Mouse (Mus musculus) thymus, postnatal 0 days (tissue): ENCODE measurements around the gene Manba. TPM values are rescaled to one million over a fixed set of nuclear protein-coding genes. Genes with fewer than 3 reads are reported as not detected.
"Not testable (repeated sequence)": the region's sequence is repeated elsewhere in the genome, so short reads cannot be mapped to it uniquely, and the experiment has no call there.

Source experiments
- DNase-seq: peaks from one replicate; pipeline ENCODE4 v3.0.0-alpha.2; 2015; ENCODE audit warnings: low spot score
- polyA plus RNA-seq: library from polyadenylated mRNA; unstranded; fragments of >200 nt; fragmentation: Nextera tagmentation; extraction: Ambion mirVana; gene quantifications from 2 replicates; pipeline ENCODE4 v1.2.1, GENCODE M21; 2015

The Manba gene
- polyA plus RNA-seq, 1 experiment from 2014 or later = 9.3 TPM

- not testable (repeated sequence) for DNase-seq
These were observed 39.5 kb downstream of the Manba start for GRCm38 (mm10) chr3:135524900-135525299.

DNA sequence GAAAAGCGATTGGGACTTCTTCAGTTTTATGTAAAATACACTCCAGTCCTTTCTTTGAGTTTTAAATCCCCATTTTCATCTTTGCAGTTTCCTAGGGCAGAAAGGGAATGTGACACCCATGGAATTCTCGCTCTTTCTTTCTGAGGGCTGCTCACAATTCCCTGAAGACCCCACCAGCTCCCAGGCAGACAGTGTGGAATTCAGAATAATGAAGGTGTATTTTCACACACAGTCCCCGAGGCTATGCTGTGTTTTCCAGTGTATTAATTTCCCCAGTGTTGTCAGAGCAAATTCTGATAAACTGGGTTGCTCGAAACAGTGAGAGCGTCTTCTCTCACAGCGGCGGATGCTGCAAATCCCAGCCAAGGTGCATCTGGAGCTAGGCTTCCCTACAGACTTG, 44.3 kb downstream of the Manba start:
- DNase-seq = no peak

- DNase-seq = no peak
These were observed 46.4 kb downstream of the Manba start for GRCm38 (mm10) chr3:135531762-135532161.

GRCm38 (mm10) chr3:135534103-135534502, 48.7 kb downstream of the Manba start:
- DNase-seq = no peak

DNA sequence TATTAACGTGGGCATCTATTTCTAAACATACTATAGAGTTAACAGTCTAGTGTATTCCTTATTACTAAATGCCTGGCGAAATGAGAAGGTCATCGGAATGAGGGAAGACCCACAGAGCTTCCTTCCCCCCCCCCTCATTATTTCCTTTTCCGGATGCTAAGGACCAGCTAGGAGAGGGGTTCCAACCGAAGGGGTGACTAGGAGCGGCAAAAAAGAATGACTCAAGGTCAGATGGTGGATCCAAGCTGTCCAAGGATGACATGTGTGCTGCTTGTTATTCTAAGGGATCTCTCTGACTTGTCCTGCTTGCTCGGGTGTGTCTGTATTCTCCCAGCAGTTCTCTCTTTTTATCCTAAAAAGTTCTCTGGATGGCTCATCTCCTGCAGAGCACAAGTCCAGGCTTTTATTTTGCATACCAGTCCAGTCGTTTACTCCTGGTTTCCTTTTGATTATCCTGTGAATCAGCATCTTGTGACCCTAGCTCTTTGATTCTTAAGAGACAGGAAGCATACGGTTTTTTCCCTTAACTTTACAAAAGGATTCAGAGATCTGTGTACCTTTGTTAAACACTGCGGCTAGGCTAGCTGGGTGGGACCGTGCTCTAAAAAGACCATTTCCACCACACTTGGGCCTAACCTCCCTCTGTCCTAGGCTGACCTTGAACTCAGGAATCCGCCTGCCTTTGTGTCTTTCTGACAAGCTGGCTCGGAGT, 61.0 kb downstream of the Manba start:
- no peak for DNase-seq

- no peak for DNase-seq
These were observed 61.9 kb downstream of the Manba start for GRCm38 (mm10) chr3:135547298-135547697.

DNA sequence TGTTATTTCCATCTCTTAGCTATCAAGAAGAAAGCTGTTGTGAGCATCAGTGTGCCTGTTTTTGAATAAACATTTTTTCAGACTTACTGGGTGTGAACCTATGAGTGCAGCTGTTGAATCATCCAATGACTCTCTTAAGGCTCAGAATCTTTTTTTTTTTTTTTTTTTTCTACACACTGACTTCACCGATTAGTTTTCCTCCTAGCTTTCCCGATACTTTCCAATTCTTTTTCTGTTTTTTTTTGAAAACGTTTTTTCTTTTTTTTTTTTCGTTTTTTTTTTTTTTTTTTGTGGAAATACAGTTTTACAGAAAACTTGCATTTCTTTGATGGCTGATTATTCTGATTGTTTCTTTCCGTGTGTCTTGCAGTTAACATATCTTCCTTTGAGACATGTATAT, 67.5 kb downstream of the Manba start:
- DNase-seq = no peak

DNA sequence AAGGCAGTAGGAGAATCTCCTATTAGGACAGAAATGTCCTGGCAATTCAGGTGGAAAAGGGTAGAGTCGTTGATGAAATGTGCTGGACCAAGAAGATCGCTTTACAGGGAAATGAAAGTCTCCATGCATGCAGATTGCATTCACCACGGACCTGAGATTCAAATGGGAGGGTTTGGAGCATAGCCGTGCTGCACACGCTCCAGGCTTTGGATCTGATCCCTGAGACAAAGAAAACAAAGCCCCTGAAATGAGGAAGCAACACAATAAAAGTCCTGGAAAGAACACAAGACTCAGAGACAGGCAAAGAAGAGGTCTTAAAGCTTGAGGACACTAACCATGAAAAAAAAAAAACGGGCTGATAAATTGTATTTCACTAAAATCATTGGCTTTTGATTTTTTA, 69.8 kb downstream of the Manba start:
- no peak for DNase-seq

GRCm38 (mm10) chr3:135556052-135556587, 70.7 kb downstream of the Manba start:
- DNase-seq = no peak

GRCm38 (mm10) chr3:135556851-135557662, 71.6 kb downstream of the Manba start:
- no peak for DNase-seq

DNA sequence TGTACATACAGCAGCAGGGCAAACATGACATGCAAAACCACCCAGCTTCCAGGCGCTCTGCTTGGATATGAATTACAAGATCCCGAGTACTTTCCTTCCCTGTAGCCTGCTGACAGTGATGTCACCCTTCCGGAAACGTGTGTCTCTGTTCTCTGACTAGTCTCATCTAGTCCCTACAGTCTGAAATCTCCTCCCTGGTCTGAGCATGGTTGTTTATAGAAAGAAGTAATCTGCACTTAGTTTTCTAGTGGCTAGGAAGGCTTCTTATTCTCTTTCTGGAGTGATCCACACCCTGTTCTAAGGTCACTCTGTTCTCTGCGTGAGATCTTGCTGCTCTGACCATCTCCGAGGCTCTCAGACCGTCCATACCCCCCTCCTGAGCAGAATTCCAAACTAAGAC, 76.6 kb downstream of the Manba start:
- no peak for DNase-seq

DNA sequence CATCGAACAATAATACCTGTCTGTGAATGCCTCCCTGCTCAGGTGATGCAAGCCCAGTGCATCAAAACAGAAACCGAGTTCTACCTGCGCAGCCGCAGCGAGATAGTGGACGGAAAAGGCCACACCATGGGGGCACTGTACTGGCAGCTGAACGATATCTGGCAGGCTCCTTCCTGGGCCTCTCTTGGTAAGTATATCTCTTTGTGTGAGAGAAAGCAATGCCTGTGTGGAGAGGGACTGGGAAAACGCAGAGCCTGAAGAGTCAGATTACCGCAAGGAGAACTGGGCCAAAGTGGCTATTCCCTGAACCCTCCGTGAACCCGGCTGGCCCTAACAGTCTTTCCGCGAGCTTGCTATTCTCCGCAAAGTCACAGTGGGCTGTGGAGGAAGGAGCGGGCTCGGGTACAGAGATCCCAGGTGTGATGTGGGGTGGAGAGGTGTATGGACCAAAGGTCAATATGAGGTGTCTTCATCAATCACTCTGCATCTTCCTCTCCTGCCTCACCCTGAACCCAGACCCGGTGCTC, 77.8 kb downstream of the Manba start:
- DNase-seq = no peak

GRCm38 (mm10) chr3:135564706-135565105, 79.3 kb downstream of the Manba start:
- DNase-seq = no peak

DNA sequence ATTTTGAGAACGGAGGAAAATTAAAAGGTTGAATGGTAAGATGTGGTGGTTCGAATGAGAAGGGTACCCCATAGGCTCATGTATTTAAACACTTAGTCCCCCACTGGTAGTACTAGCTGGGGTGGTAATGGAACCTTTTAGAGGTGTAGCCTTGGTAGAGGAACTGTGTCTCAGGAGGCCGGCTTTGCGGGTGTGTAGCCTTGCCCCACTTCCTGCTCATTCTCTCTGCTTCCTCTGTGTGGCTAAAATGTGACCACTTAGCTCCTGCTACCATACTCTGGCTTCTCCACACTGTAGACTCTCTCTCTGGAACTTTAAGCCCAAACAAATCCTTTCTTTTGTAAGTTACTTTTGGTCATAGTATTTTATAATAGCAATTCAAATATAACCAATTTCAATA, 79.9 kb downstream of the Manba start:
- no peak for DNase-seq

DNA sequence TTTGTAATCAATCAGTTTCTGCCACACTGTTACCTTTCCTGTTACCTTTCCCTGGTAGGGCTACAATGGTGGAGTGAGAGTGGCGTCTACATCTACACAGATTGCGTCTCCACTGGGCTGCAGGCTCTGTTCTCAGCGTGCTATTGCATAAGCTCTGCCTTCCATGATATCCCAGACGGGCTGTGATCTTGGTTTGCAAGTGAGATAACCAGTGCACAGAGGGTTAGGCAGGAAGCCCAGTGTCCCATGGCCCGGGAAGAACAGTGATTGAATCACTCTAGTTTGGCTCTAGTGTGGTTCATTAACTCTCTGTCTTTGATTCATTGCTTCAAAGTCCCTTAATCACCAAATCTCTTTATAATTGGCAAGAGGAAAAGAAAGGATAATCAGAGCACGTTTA, 82.5 kb downstream of the Manba start:
- DNase-seq = no peak

DNA sequence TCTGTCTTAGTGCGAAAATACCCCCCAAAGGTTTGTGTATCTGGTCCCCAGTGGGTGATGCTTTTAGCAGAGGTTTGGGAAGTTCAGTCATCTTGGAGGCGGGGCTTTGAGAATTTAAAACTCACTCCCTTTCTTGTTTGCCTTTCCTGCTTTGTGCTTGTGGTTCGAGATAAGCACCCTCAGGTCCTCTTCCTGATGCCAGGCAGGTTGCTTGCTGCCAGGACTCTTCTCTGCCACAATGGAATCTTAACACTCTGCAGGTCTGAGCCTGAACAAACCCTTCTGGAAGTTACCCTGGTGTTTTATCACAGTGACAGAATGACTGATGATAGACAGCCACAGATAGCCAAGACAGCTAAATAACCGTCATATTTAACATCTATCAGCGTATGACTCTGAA, 83.2 kb downstream of the Manba start:
- DNase-seq = no peak

DNA sequence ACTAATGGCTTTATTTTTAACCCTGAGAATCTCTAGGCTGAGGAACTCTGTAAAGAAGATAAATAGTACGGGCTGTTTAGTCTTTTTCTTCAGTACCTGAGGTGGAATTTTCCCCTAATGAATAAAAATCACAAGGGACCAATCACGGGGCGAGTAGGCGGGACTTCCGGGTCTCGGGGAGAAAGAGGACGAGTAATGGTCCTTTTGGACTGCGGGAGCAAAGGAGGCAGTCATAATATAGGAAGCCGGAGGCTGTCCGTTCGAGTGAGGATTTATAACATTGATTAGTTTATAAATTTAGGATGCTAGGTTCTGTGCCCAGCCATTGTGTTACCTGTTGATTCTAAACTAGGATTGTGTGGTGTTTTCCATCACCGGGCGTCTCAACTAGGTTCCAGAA, 86.1 kb downstream of the Manba start:
- no peak for DNase-seq

DNA sequence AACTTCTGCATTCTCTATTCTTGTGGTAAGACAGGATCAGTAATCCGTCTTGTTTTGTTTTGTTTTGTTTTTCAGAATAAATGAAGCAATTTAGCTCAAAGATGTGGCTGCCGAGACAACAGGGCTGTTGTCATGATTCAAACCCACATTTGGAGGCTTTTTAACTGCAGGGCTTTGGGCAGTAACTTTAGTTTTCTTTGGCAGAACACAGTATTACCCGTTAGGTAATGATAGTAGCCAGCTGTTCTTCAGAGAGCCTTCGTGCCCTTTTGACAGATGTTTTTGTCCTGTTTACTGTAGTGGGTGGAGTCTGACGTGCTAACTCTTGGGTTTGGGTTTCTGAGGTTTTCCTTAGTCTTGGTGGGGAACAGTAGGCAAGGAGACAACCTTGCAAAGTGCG, 87.6 kb downstream of the Manba start:
- DNase-seq = no peak

DNA sequence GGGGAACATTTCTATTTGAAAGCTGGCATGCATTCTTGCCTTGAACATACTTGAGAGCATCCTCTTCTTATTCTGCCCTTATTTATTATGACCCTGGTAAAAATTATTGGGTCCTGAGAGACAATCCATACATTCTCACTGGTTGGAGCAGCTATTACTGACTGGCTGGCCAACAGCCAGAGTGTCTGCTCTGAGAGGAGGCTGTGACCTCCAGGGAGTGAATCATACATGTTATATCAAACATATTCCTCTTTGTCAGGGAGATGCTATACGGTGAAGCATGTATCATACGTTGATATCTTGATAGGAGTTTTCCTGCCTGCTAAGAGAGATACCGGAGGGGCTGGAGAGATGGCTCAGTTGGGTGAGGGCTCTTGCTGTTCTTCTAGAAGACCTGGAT, 89.7 kb downstream of the Manba start:
- no peak for DNase-seq

DNA sequence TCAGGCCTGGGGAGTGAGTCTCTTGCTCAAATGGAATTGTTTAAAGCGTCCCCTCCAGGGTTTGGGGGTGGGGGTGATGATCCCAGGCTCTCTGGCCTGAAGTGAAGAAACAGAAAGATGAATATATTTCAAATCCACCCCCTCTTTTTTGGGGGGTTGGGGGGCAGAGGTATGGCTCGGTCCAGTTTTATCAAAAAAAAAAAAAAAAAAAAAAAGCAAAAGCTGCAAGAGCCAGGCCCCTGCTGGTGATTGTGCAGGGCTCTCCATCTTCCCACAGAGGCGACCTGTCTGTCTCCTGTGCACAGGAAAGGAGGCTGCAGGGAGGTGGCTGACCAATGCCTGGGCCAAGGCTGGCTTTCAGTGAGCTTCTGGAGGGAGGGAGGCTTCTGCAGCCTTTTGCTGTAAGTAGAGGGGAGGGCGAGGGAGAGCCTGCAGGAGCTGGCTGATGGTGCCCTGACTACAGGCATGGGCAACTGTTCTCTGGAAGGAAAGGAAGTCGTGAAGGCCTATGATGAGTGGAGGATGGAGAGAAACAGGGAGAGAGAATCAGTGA, 93.3 kb downstream of the Manba start:
- DNase-seq = no peak

GRCm38 (mm10) chr3:135579179-135579578, 93.8 kb downstream of the Manba start:
- DNase-seq = peak; percentile 28
